Mouse (Mus musculus) spleen, postnatal 4 days (tissue): ENCODE measurements around the gene Brinp2.

ENCODE experiments used
- DNase-seq, 2 experiments: peaks; one replicate each; pipeline ENCODE4 v3.0.0; 2022; ENCODE audit warnings: low spot score in 2 of 2

Gene Brinp2

DNA sequence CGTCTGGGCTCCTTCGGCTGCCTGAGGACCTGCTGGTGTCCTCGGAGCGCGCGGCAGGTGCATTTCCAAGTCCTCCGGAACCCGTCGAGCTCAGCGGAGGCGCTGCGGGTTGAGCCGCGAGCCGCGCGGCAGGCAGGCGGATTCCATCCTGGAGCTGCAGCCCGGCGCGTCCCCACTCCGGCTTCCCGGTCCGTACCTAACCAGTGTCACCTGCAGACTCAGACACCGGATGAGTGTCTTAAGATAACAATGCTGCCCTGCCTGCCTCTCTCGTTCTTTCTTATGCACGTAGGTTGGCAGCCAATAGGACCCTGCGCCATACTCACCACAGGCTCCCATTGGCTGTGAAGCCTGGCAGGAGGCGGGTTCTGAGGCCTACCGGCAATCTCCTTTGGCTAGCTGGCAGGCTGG is at the start of gene Brinp2:
Gene Brinp2 (minus strand): TSS at position 276 of the 411 bp plus-strand sequence.
- DNase-seq: no peak

DNA sequence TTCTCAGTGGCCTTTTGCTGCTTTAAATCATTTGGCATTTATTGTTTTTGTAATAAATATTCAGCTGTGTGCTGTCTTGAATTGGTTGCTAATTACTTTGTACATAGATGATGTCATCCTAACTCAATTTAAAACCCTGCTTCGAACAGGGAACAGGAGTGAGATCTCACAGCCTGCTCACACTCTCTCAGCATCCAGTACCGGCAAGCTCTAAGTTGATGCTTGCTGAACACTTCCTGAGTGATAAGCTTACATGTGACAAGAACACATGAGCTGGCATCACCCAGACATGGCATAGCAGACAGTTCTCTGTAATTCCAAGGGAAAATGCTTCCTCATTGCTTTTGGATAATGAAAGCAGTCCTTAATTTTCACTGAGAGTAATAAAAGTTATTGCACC is 44.8 kb upstream of the Brinp2 start:
- no peak for DNase-seq

DNA sequence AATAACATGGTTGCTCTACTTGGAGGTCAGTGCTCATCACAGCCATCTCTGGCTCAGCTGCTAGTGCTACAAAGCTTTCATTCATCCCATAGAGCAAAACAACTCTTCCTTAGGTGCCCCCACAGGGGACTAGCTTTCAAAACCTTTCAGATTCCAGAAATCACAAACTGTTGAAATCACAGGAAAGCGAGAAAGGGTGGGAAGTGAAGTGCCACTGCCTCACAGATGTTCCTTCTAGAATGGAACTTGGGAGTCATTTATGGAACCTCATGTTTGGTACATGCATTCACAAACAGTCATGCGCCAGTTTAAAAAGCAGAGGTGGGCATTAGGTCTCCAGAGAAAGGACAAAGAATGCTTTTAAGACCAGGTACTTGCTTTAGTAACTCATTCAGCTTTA is 40.9 kb upstream of the Brinp2 start:
- no peak for DNase-seq

DNA sequence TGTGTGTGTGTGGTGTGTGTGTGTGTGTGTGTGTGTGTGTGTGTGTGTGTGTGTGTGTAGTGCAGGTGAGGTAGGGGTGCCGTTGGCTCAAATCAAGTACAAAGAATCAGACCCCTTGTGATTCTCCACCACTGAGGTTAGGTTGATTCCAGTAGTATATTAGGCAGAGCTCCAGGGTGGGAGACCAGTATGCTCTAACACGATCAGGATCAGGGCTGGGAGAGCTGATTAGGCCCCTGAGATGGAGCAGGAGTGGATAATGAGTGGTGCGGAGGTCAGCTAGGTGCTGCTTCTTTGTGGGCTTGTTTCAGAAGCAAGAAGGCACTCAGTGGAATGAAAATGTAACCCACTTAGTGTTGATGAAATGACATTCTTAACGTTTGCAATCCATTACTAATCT is 34.6 kb upstream of the Brinp2 start:
- no peak for DNase-seq

DNA sequence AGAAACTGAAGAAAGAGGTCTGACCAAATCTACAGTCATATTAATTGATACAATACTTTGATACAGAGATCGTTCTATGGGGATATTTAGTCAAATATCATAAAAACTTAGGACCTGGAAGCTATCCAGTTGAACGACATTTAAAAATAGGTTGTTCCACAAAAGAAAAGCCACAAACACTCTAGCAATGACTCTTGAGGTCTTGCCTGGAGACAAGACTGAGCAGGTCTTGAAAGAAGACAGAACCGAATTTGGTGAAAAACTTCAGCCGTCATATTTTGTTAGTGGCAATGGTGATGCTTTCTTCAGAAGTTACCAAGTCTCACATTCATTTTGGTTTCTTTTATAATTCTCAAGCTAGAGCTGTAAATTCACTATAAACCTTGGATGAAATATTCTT is 32.9 kb upstream of the Brinp2 start:
- no peak for DNase-seq

DNA sequence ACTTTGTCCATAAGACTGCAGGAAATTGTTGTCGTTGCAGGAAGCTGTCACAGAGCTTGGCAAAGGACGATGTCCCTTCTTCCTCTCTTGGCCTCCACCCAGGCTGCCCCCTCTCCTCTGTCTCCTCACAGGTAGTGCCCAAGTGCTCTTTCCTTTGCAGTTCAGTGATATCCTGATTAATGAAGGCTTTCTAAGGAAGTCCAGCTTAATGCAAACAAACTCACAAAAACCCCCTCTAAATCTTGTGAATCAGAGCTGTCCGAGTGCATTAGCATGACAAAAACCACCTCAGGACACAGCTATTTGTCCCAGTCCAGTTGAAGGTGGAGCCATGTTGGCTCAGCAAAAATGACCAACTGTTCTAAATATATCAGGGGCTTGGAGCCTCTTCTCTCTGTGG is 30.7 kb upstream of the Brinp2 start:
- no peak for DNase-seq

DNA sequence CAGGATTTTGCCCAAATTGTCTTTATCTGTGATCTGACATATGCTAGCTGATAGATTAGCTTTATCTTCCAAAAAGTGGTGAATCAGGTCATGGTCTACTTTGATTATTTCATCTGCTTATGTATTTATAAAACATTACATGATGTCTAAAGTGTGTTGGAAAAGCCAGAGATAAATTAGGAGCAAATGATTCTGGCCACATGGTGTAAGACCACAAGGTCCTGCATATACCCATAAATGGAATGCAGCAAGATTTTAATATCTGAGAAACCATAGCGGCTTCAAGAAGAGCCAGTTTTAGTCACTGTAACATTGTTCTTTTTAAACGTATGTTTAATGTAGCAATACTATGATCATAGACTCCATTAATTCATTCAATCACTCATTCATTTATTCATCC is 29.2 kb upstream of the Brinp2 start:
- DNase-seq: no peak

DNA sequence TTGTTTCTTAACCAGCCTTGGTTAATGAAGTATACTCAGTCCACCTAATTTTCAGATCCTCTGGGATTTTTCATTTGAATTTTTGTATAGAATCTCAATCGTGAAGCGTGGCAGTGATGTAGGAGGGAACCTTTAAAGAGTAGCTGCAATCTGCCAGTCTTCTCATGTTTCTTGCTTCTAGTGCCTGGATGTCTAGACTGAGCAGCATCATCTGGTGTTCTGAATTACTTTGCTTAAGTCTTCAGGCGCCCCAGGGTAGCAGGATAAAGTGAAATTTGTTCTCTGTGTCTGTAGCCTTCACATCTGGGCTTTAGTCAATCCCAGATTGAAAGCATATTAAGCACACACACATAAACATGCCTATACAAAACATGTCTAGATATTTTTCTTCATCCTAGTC is 27.1 kb upstream of the Brinp2 start:
- DNase-seq: no peak

DNA sequence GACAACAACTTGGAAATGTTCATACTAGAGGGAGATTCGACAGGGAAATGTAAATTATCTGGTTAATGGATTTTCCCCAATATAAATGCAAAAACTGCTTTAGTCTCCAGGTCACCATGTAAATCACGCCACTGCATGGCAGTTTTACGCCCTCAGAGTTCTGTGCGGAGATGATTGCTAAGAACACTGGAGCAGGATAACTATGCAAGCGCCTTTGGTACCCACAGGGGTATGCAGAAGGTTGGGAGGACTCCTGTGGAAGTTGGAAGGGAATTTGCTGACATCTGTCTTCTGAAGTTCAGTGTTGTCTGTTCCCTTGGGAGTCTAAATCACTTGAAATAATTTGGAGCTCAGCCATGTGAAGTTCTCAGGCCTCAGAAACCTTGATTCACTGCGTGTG is 26.2 kb upstream of the Brinp2 start:
- no peak for DNase-seq

DNA sequence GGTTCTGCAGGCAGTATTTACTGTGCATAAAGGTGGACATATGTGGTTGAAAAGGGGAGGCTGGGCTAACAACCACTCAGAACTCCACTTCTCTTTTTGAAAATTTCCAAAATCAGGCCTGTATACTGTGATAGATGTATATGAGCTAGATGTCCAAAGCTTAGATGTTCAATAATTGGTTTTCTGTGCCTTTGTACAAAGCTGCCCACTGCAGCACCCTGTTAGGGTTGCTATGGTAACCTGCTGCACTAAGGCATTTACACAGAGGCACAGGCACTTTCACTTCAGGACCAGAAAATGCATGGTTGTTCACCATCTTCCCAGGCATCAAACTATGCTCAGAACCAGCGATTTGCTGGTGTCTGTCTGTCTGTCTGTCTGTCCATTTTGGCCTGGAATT is 8.3 kb upstream of the Brinp2 start:
- no peak for DNase-seq

DNA sequence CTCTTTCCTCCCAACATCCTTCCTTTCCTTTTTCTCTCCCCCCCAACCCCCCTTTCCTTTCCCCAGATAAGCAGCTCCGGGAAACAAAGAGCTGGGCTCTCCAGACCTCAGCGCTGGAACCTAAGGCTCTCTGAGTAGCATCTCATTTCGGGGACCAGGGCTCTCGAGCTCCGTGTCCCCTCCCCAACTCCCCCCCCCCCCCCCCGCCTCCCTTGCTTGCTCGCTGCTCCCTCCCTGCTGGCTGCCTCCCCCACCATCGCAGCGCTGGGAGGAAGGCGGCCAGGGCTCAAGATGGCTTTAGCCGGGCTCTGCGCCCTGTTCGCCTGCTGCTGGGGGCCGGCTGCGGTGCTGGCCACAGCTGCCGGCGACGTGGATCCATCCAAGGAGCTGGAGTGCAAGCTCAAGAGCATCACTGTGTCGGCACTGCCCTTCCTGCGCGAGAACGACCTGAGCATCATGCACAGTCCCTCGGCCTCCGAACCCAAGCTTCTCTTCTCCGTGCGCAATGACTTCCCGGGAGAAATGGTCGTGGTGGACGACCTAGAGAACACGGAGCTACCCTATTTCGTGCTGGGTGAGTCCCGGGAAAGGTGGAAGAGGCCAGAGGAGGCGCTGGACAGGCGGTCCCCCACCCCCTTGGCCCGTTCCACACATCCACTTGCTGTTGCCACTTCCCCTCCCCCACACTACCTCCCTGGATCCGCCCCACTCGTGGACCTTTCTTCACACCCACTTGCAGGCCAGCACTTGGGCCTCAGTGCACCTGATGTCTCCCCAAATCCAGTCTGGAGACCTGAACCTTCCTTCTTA is 6.4 kb upstream of the Brinp2 start:
- no peak for DNase-seq

DNA sequence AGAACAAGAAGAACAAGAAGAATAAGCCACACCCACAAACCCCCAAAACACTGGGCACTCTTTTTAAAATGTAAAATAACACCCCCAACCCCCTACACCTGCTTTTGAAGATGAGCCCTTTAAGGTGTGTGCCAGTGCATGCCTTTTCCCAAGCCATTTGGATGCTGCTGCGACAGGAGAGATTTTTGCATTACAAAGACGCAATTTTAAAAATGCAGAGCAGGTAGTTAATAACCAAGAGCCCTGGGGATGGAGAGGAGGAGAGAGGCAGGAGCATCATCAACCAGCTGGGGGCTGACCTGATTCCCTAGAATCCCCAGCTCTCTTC is 5.8 kb upstream of the Brinp2 start, which contains the start of gene Astn1:
Gene Astn1 (plus strand): TSS at position 310 of the 328 bp plus-strand sequence.
- no peak for DNase-seq

DNA sequence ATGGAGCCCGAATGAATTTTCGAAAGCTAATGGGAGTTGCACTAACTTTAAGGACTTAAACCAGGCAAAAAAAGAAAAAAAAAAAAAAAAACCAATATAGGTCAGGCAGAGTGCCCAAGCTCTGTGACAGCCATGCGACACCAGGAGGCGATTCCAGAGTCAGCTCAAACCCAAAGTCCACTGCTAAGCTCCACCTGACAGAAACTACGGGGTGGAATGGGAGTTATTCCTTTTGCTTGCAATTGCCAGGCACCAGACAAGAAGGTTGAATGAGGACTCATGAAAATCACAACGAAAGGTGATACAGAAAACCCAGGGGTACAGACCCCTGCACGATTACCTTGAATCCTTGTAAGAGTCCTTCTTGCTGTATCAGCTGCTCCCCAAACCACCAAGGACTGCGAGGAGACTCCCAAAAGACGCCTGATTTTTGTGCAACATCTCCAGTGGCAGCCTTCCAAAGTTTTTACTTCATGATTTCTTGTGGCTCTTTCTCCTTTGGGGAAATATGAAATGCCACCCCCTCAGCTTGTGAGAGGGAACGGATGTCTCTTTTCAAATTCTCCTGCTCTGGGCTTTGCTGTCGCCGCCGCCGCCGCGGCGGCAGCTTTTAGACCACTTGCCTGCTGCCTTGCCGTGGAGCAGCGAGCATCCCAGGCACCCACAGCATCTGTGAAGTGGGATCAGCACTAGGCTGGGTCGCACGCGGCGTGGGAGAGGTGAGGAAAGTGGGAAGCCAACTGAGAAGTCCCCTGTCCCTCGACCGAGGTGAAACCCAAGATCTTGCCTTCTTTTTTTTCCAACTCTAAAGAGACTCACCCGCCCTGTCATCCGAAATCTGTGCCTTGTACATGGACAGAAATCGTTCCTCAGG is 712 bp downstream of the Brinp2 start:
- DNase-seq: no peak

DNA sequence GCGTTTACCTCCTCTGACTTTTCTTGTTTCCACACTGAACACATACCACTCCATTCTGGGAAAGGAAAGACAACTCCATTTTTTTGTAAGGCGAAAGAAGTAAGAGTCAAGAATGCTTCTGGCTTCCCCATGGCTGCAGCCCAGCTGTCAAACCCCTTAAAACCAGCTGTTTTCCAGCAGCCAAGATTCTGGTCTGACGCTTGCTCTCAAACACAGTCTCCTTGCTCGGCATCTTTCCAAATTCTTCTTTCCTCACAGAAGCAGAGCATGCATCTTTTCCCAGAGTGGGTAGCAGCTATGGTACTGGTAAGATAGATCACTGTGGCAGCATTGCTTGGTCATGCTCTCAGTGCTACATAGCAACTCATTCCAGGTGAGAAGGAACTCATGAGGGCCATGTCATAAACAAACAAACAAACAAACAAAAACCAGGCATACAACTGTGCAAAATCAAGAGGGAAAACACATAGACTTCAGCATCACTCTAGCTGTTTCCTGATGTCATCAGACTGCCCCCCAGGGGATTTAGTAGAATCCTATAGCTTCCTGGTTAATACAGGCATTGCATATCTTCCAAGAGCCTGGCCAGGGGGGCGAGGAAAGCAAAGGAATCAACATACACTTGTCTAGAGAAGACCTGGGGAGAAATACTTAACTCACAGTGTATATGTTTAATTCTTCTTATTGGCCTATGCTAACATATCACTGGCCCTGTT is 2.3 kb downstream of the Brinp2 start:
- DNase-seq: no peak

DNA sequence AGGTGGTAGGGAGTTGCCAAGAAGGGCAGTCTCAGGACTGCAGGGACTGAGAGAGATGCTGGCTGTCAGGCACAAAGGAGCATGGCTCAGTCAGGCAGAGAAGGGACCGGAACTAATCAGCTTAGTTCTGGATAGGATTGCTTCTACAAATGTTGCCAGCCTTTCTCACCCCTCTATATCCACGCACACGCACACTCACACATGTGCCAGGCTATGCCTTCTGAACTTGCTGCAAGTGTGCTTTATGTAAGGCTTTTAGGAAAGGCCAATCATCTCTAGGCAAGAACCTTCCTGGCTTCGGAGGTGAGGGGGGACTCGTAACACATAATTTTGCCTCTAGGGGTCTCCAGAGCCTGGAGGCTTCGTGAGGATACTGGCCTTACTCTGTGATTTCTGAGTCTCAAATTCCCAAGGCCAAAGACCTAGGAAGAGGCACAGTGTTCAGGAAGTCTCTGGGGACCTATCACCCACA is 12.8 kb downstream of the Brinp2 start:
- no peak for DNase-seq

DNA sequence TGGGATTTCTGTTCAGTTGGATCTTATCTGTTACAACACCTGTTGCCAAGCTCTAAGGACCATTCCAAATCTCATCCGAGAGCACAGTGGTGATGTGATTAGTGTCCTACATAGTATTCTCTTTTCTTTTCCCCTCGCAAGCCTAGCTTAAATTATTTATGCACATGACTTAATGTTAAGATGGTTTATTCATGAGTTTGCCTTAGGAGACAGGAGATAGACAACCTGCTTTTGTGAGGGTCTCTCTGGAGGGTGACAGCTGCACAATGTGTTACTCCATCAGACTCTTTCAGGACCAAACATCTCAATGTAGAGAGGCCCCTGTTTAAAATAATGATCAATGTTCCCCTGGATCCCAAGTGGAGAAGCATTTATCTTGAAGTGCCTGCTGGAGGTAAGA is 27.3 kb downstream of the Brinp2 start:
- DNase-seq: no peak

DNA sequence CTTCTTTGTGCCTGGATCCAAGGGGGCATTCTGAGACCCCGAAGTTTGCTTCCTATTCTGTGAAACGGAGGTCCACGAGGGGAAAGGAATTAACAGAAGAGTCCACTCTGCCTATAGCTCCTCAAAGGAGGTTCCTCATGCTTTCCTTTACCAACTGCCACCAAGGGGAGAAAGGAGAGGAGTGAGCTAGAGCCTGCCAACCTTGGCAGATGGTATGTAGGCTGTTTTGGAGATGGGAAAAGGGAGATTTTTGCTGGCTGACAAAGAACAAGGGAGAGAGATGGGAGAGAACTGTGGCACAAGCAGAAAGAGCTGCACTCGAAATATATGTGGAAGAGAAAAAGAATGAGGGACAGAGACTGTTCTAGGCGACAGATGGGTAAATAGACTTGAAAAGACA is 28.0 kb downstream of the Brinp2 start:
- no peak for DNase-seq

DNA sequence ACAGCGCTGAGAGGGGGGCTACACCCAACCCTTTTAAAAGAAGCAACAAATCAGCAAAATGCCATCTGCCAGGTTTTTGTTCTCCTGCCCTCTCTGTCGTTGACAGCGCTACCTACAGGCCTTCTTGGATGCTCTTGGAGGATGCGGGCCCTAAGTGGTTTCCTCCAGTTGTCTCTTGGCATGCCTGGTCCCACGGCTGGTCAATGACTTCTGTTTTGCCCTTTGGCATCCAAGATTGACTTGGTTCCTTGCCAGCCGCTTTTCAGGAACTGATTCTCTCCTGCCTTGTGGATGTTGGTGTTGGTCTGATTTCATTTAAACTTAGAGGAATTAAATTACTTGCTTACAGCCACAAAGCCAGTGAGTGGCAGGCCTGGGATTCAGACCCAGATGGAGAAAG is 32.8 kb downstream of the Brinp2 start:
- no peak for DNase-seq

DNA sequence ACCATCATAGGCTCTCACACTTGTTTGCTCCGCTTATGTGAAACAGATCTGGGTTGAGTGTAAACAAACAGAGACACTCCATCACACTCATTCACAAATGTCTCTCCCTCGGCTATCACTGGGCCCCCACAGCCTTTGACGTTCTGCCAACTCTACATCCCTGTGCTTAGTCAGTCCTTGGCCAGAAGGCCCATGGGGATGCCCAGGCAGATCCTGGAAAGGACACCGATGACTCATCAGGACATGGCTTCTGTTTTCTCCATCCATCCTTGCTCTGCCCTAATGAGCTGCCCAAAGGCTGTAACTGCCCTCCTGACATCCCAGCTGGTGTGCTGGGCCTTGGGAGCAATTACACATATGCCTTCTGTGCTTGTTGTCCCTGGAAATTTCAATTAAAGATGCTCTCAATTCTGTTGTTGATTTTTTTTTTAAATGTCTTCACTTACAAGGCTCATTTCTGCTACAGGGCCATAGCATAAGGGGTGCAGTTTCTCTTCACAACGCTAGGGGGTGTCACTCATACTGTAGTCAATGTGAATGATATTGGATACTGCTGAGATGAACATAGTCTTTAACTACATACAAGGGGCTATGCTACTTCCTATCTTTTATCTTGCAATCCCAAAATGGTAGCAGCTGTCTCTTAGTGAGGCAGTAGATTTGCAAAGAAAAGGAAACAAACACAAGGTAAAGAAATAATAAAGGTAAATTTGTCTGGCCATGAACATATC is 45.5 kb downstream of the Brinp2 start:
- DNase-seq: no peak

DNA sequence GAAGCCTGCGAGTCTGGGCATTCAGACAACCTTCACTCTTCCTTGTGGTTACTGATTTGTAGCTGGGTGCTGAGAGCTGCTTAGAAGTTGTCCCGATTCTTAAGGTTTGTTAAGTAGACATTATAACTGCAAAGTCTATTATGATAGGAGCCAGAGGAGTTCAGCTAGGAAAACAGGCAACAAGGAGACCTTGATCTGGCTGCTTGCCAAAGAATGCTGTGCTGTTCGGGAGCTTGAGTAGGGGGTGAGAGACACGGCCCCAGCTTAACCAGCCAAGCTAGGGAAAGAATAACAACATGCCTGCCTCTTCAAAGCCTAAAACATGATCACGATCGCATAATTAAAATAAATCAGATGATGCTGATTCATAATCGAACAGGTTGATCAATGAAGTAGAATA is 59.1 kb downstream of the Brinp2 start:
- no peak for DNase-seq

DNA sequence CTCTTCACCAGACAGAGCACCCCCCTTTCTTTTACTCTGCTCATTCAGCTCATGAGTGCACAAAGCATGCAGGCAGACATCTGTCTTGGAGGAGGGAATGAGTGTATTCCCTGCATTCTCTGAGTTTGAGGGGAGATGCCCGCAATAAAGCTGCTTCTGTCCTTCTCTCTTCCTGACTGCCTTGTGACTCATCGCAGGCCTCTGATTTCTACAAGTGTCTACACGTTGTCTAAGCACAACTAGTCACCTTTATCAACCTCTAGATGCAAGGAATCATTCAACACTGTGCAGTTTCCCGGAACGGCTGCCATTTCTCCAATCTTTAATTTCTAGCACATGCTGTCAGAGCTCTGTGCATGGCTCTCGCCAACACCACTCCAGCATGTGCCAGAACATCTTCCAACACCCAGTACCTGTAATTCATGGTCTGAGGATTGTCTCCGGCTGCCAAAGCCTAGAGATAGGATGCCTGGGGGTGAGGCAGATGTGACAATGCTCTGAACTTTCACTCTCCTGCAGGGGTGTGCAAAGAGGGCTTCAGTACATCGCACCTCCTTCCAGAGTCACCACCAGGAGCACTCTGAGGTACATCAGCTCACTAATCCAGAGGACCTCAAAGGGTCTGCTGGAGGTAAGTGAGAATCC is 59.7 kb downstream of the Brinp2 start:
- no peak for DNase-seq
